Mouse (Mus musculus) CH12.LX (cell line): ENCODE results near the gene Fuk. TPM values are rescaled to one million over a fixed set of nuclear protein-coding genes. Genes with fewer than 3 reads are reported as not detected.

Experiments used
- DNase-seq: peaks from one replicate; pipeline ENCODE4 v3.0.0-alpha.2; 2013; ENCODE audit errors: extremely low read depth
- H3K27ac ChIP-seq: 2 replicates; pipeline ENCODE4 v1.5.1; 2012; ENCODE audit warnings: low read depth, mild to moderate bottlenecking, control low read depth, moderate library complexity; ENCODE audit not compliant: insufficient read depth
- H3K27me3 ChIP-seq: replicated peaks from 2 replicates; pipeline ENCODE3; 2012; ENCODE audit warnings: inconsistent platforms
- H3K36me3 ChIP-seq, 2 experiments: replicated peaks in 1 of 2; 2 replicates each; pipeline versions ENCODE3 to v1.6.1; 2012; ENCODE audit warnings: inconsistent platforms in 1 of 2, low read length in 1 of 2, mild to moderate bottlenecking in 1 of 2, mixed read lengths in 1 of 2, moderate library complexity in 1 of 2; ENCODE audit not compliant: control insufficient read depth in 1 of 2, insufficient read depth in 1 of 2
- H3K4me1 ChIP-seq, 2 experiments: 2 replicates each; pipeline ENCODE4 v1.6.1; 2012; ENCODE audit warnings: inconsistent platforms in 1 of 2, moderate library complexity in 1 of 2; ENCODE audit not compliant: insufficient read depth in 2 of 2, control insufficient read depth in 1 of 2
- H3K4me2 ChIP-seq: 2 replicates; pipeline ENCODE4 v1.6.1; 2012; ENCODE audit warnings: low read depth, mild to moderate bottlenecking, control low read depth; ENCODE audit not compliant: poor library complexity, insufficient read depth, severe bottlenecking
- H3K4me3 ChIP-seq, 3 experiments: fragments of 150-350 bp in 1 of 3; sonication (generic) in 1 of 3; replicated peaks in 1 of 3; 2 replicates each; pipeline versions ENCODE3 to v1.5.1; 2011 to 2012; ENCODE audit warnings: low read depth in 2 of 3, low read length in 2 of 3, mild to moderate bottlenecking in 2 of 3, moderate library complexity in 2 of 3, control low read depth in 1 of 3, improper control_type of control experiment in 1 of 3, inconsistent platforms in 1 of 3, mixed read lengths in 1 of 3; ENCODE audit not compliant: poor library complexity in 1 of 3
- H3K79me2 ChIP-seq: replicated peaks from 2 replicates; pipeline ENCODE4 v1.6.1; 2012; ENCODE audit warnings: mild to moderate bottlenecking, moderate library complexity; ENCODE audit not compliant: control insufficient read depth, poor library complexity, insufficient read depth, severe bottlenecking; ENCODE audit errors: extremely low read depth
- H3K9ac ChIP-seq: 2 replicates; pipeline ENCODE4 v1.6.1; 2012; ENCODE audit warnings: low read depth, mild to moderate bottlenecking, control low read depth, moderate library complexity; ENCODE audit not compliant: insufficient read depth
- H3K9me3 ChIP-seq: replicated peaks from 2 replicates; pipeline ENCODE3; 2012; ENCODE audit warnings: low read length, inconsistent platforms, mixed read lengths
- CHD2 ChIP-seq: IDR thresholded peaks from 2 replicates; pipeline ENCODE4 v1.6.1; 2011; ENCODE audit warnings: low read length, improper control_type of control experiment
- CTCF ChIP-seq, 2 experiments: IDR thresholded peaks in 1 of 2; conservative IDR thresholded peaks in 1 of 2; 2 replicates each; pipeline ENCODE4 v1.5.1; 2011 to 2012; ENCODE audit warnings: low read depth in 2 of 2, low read length in 2 of 2, improper control_type of control experiment in 1 of 2, inconsistent platforms in 1 of 2, mild to moderate bottlenecking in 1 of 2, moderate library complexity in 1 of 2
- E2F4 ChIP-seq: IDR thresholded peaks from 2 replicates; pipeline ENCODE4 v1.6.1; 2011; ENCODE audit warnings: low read depth, low read length, improper control_type of control experiment; ENCODE audit not compliant: insufficient replicate concordance
- GABPA ChIP-seq: IDR thresholded peaks from 2 replicates; pipeline ENCODE4 v1.6.1; 2012; ENCODE audit warnings: low read depth, low read length, improper control_type of control experiment, inconsistent platforms; ENCODE audit not compliant: insufficient replicate concordance
- HCFC1 ChIP-seq: IDR thresholded peaks from 2 replicates; pipeline ENCODE4 v1.6.1; 2012; ENCODE audit warnings: low read depth, mild to moderate bottlenecking, inconsistent platforms, low read length, improper control_type of control experiment
- JUN ChIP-seq: IDR thresholded peaks from 2 replicates; pipeline ENCODE4 v1.6.1; 2011; ENCODE audit warnings: low read depth, mild to moderate bottlenecking, low read length, improper control_type of control experiment, moderate library complexity; ENCODE audit not compliant: insufficient read depth
- JUND ChIP-seq: conservative IDR thresholded peaks from 2 replicates; pipeline ENCODE4 v1.6.1; 2011; ENCODE audit warnings: low read depth, low read length, improper control_type of control experiment
- MEF2A ChIP-seq: IDR thresholded peaks from 2 replicates; pipeline ENCODE4 v1.6.1; 2014; ENCODE audit warnings: low read depth, mild to moderate bottlenecking, inconsistent platforms, low read length, improper control_type of control experiment, borderline replicate concordance
- NELFE ChIP-seq: IDR thresholded peaks from 2 replicates; pipeline ENCODE4 v1.6.1; 2011; ENCODE audit warnings: low read depth, low read length, improper control_type of control experiment
- NRF1 ChIP-seq: IDR thresholded peaks from 2 replicates; pipeline ENCODE4 v1.6.1; 2014; ENCODE audit warnings: low read depth, mild to moderate bottlenecking, inconsistent platforms, low read length, improper control_type of control experiment, moderate library complexity
- POLR2A ChIP-seq: IDR thresholded peaks from 2 replicates; pipeline ENCODE4 v1.6.1; 2011; ENCODE audit warnings: low read depth, mild to moderate bottlenecking, improper control_type of control experiment, low read length
- UBTF ChIP-seq: IDR thresholded peaks from 2 replicates; pipeline ENCODE4 v1.6.1; 2012; ENCODE audit warnings: low read depth, mild to moderate bottlenecking, inconsistent platforms, low read length, improper control_type of control experiment, moderate library complexity
- USF1 ChIP-seq: IDR thresholded peaks from 2 replicates; pipeline ENCODE4 v1.6.1; 2014; ENCODE audit warnings: low read depth, mild to moderate bottlenecking, inconsistent platforms, low read length, improper control_type of control experiment
- ZC3H11A ChIP-seq: IDR thresholded peaks from 2 replicates; pipeline ENCODE4 v1.6.1; 2012; ENCODE audit warnings: low read depth, mild to moderate bottlenecking, inconsistent platforms, low read length, improper control_type of control experiment
- dilution Hi-C: fragments of 300-500 bp; cut with MboI; formaldehyde crosslinking; loops from 2 replicates; pipeline ENCODE4 v1.14.3; 2020; ENCODE audit warnings: low sequenced_read_pairs; ENCODE audit not compliant: extremely low pct_unique_long_range_greater_than_20kb, extremely low pct_ligation_motif_present
- in situ Hi-C: fragments of 300-500 bp; cut with MboI; formaldehyde crosslinking; loops from 3 replicates; pipeline ENCODE4 v1.14.3; 2019; ENCODE audit warnings: low sequenced_read_pairs, low pct_ligation_motif_present, low pct_unique_long_range_greater_than_20kb, mixed read lengths
- polyA plus RNA-seq: library from polyadenylated mRNA; unstranded; fragments of >175 nt; gene quantifications from 2 replicates; pipeline ENCODE4 v1.2.1, GENCODE M21; 2012; ENCODE audit warnings: low read depth; ENCODE audit not compliant: insufficient read length
- total RNA-seq, 2 experiments: library from RNA; depleted of rRNA; stranded (reverse); fragments of 300-350 nt in 1 of 2; fragments of >200 nt in 1 of 2; gene quantifications; 2 replicates each; pipeline ENCODE4 v1.2.3; 2012 to 2014

Fuk gene
- total and polyA plus RNA-seq, 3 experiments = 6.4 to 14.4 (median 6.8) TPM

GRCm38 (mm10) chr8:110894851-110895250 is 7.4 kb downstream of the Fuk start:
- Histone ChIP-seq H3K9me3 (peaks cover 2% of the 10 kb centered on the region), H3K4me1 (no peaks in the 10 kb centered on the region), H3K4me2 (no peak overlapping the region), H3K27ac (no peak overlapping the region), H3K9ac (no peak overlapping the region), H3K4me3 (no peak overlapping the region), H3K36me3 (peaks cover 47 to 80% of the 10 kb centered on the region in 2 experiments), H3K27me3 (no peaks in the 10 kb centered on the region), H3K79me2 (no peaks in the 10 kb centered on the region)
- no peak for DNase-seq
- no peak for TF ChIP-seq UBTF
- no peak for TF ChIP-seq E2F4
- TF ChIP-seq MEF2A = no peak
- in situ Hi-C loops (no loop called here), dilution Hi-C loops (no loop called here)

GRCm38 (mm10) chr8:110892913-110893312 is 9.4 kb downstream of the Fuk start:
- Histone ChIP-seq H3K27ac (no peak overlapping the region), H3K4me2 (no peak overlapping the region), H3K4me1 (no peaks in the 10 kb centered on the region), H3K9me3 (peaks cover 2% of the 10 kb centered on the region), H3K27me3 (no peaks in the 10 kb centered on the region), H3K79me2 (no peaks in the 10 kb centered on the region), H3K4me3 (no peak overlapping the region), H3K9ac (no peak overlapping the region), H3K36me3 (peaks cover 44 to 81% of the 10 kb centered on the region in 2 experiments)
- in situ Hi-C loops (no loop called here), dilution Hi-C loops (no loop called here)
- no peak for DNase-seq
- TF ChIP-seq CHD2 = no peak
- TF ChIP-seq JUN = no peak
- no peak for TF ChIP-seq GABPA
- TF ChIP-seq ZC3H11A = no peak
- no peak for TF ChIP-seq UBTF
- TF ChIP-seq NRF1 = no peak
- no peak for TF ChIP-seq NELFE
- no peak for TF ChIP-seq POLR2A
- no peak for TF ChIP-seq USF1
- TF ChIP-seq HCFC1 = no peak
- TF ChIP-seq, all 38 proteins: peak for 0

GRCm38 (mm10) chr8:110892040-110892439 is 10.2 kb downstream of the Fuk start:
- no peak overlapping the region for H3K4me3 ChIP-seq
- TF ChIP-seq CTCF (conservative IDR thresholded peaks at IDR 0.05 in 1 of 2, IDR thresholded peaks at IDR 0.05 in 1 of 2; ENCODE audit: low read depth in 2 of 2, low read length in 2 of 2) = 0 out of 4 replicates have a peak, but pooled peaks of 1 of the 2 experiments have one; percentile 2
- TF ChIP-seq USF1 = no peak
- TF ChIP-seq JUND = no peak
- TF ChIP-seq MEF2A = no peak
- TF ChIP-seq GABPA = no peak
- H3K27me3 ChIP-seq = no peaks in the 10 kb centered on the region
- in situ Hi-C loops (no loop called here), dilution Hi-C loops (no loop called here)
- H3K4me2 ChIP-seq = no peak overlapping the region
- no peaks in the 10 kb centered on the region for H3K79me2 ChIP-seq
- no peak for DNase-seq
- no peak overlapping the region for H3K27ac ChIP-seq
- peaks cover 49 to 82% of the 10 kb centered on the region in 2 experiments for H3K36me3 ChIP-seq
- peaks cover 2% of the 10 kb centered on the region for H3K9me3 ChIP-seq
- no peaks in the 10 kb centered on the region for H3K4me1 ChIP-seq
- H3K9ac ChIP-seq = no peak overlapping the region
